Comparison of ENCODE assay signal across 28 mouse cellular contexts in the genomic region with DNA sequence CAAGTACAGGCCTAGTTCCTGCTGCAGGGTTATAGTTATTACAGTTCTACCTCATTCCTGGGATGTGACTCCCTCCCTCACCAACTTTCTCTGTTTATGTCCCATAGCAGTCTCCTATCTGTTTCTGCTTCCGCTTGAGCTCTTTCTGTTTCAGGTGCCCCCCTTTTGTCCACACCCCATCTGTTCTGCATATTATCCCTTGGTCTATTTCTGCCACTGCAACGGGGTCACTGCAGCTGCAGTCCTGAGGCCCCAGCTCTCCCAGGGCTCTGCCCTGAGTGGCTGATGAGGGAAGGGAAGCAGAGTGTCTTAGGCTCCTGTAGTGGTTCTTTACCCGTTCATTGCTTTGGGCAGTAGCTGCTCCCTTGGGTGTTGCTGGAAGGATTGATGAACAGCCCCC. TPM values are rescaled to one million over a fixed set of nuclear protein-coding genes. Genes with fewer than 3 reads are reported as not detected.
DNase-seq lines count a peak whose midpoint lies in the region; ATAC-seq and TF ChIP-seq lines count a peak whose summit lies in the region.
"Had no signal": no experiment of that assay in that cellular context is flagged by ENCODE, and none has a peak within 500 bp of the region (broad histone marks: within the 10 kb centered on the region; RNA-seq: fewer than 3 reads in every experiment).

No protein-coding gene starts in this region.

- no peak for DNase-seq in heart, adult 8-10 months (ENCODE audit: low spot score)
- DNase-seq in liver, postnatal 0 days: no peak
- no peak for DNase-seq in liver, embryonic 13.5 days
- DNase-seq in gastrocnemius, adult 18-20 months (ENCODE audit: low spot score): no peak
- no peak for DNase-seq in spleen, adult 12 weeks (ENCODE audit: low spot score)
- DNase-seq: adrenal gland, adult 2 months; cerebellum, adult 11-12 months; forebrain, postnatal 0 days; gastrocnemius, postnatal 25 days; heart, adult 18-20 months; kidney, adult 9 months; layer of hippocampus, postnatal 36 days; lung, adult 18-20 months; lung, postnatal 14 days had no signal

- no peak for ATAC-seq in heart, embryonic 13.5 days (ENCODE audit: extremely low read depth, insufficient number of reproducible peaks, low FRiP score, low TSS enrichment)
- ATAC-seq in liver, embryonic 12.5 days: no peak
- no peak for ATAC-seq in liver, postnatal 0 days
- no peak for ATAC-seq in liver, embryonic 13.5 days (ENCODE audit: low read depth)
- ATAC-seq: forebrain, postnatal 0 days; intestine, embryonic 16.5 days had no signal

- no peak for TF ChIP-seq EP300 in liver, postnatal 0 days (IDR thresholded peaks at IDR 0.05; ENCODE audit: low read depth)

- no peak overlapping the region for H3K4me3 ChIP-seq in heart, embryonic 13.5 days
- H3K4me3 ChIP-seq in liver, embryonic 12.5 days: no peak overlapping the region
- H3K4me3 ChIP-seq in liver, postnatal 0 days (ENCODE audit: low read depth, low read length): no peak overlapping the region
- no peak overlapping the region for H3K4me3 ChIP-seq in liver, embryonic 13.5 days (replicated peaks)
- H3K4me3 ChIP-seq: embryonic facial prominence, embryonic 10.5 days; hindbrain, embryonic 13.5 days had no signal

- WGBS in heart, embryonic 13.5 days: 44% methylated on average over 3 of the region's 3 CpGs
- 41% methylated on average over 3 of the region's 3 CpGs for WGBS in liver, embryonic 12.5 days (ENCODE audit: insufficient replicate concordance)
- WGBS in liver, postnatal 0 days (ENCODE audit: insufficient replicate concordance): 64% methylated on average over 3 of the region's 3 CpGs
- WGBS in liver, embryonic 13.5 days (ENCODE audit: insufficient replicate concordance): 43% methylated on average over 3 of the region's 3 CpGs

- no peaks in the 10 kb centered on the region for H3K9me3 ChIP-seq in heart, embryonic 13.5 days
- H3K9me3 ChIP-seq in liver, embryonic 12.5 days (replicated peaks): no peaks in the 10 kb centered on the region
- H3K9me3 ChIP-seq in liver, postnatal 0 days (ENCODE audit: low read length): no peaks in the 10 kb centered on the region
- no peaks in the 10 kb centered on the region for H3K9me3 ChIP-seq in liver, embryonic 13.5 days (replicated peaks)
- H3K9me3 ChIP-seq: embryonic facial prominence, embryonic 10.5 days; G1E; hindbrain, embryonic 13.5 days had no signal

- peaks cover 79% of the 10 kb centered on the region for H3K4me1 ChIP-seq in heart, embryonic 13.5 days
- peaks cover 99% of the 10 kb centered on the region for H3K4me1 ChIP-seq in liver, embryonic 12.5 days
- peaks cover 68% of the 10 kb centered on the region for H3K4me1 ChIP-seq in liver, postnatal 0 days (ENCODE audit: insufficient read depth)
- H3K4me1 ChIP-seq in liver, embryonic 13.5 days (replicated peaks): peaks cover 99% of the 10 kb centered on the region

- H3K9ac ChIP-seq in heart, embryonic 13.5 days: no peak overlapping the region
- H3K9ac ChIP-seq in liver, embryonic 12.5 days: peak overlapping the region; percentile 39
- H3K9ac ChIP-seq in liver, postnatal 0 days (replicated peaks): no peak overlapping the region
- H3K9ac ChIP-seq in liver, embryonic 13.5 days: peak overlapping the region; percentile 56
- H3K9ac ChIP-seq: forebrain, postnatal 0 days; hindbrain, embryonic 13.5 days had no signal

- H3K27me3 ChIP-seq in heart, embryonic 13.5 days (replicated peaks): no peaks in the 10 kb centered on the region
- H3K27me3 ChIP-seq in liver, embryonic 12.5 days (replicated peaks): no peaks in the 10 kb centered on the region
- no peaks in the 10 kb centered on the region for H3K27me3 ChIP-seq in liver, postnatal 0 days (ENCODE audit: insufficient read depth, low read length)
- H3K27me3 ChIP-seq in liver, embryonic 13.5 days: no peaks in the 10 kb centered on the region
- H3K27me3 ChIP-seq: hindbrain, embryonic 13.5 days had no signal

- no peak overlapping the region for H3K4me2 ChIP-seq in heart, embryonic 13.5 days
- H3K4me2 ChIP-seq in liver, embryonic 12.5 days: peak overlapping the region; percentile 0; the same call in 1 of the 2 replicates
- no peak overlapping the region for H3K4me2 ChIP-seq in liver, postnatal 0 days (ENCODE audit: low read depth, low read length)
- H3K4me2 ChIP-seq in liver, embryonic 13.5 days: no peak overlapping the region
- H3K4me2 ChIP-seq: hindbrain, embryonic 13.5 days; midbrain, embryonic 11.5 days had no signal

- no peak for TF ChIP-seq CTCF in liver, postnatal 0 days (IDR thresholded peaks at IDR 0.05; ENCODE audit: low read depth)

- 0 out of 2 replicates have a peak overlapping the region, but pooled peaks have one; percentile 20 for H3K27ac ChIP-seq in heart, embryonic 13.5 days (replicated peaks)
- peak overlapping the region; percentile 92 for H3K27ac ChIP-seq in liver, embryonic 12.5 days
- H3K27ac ChIP-seq in liver, postnatal 0 days (ENCODE audit: low read depth): no peak overlapping the region
- peak overlapping the region; percentile 92 for H3K27ac ChIP-seq in liver, embryonic 13.5 days
- H3K27ac ChIP-seq: embryonic facial prominence, embryonic 10.5 days; hindbrain, embryonic 13.5 days had no signal

- H3K36me3 ChIP-seq in heart, embryonic 13.5 days: no peaks in the 10 kb centered on the region
- H3K36me3 ChIP-seq in liver, embryonic 12.5 days: peaks cover 38% of the 10 kb centered on the region
- no peaks in the 10 kb centered on the region for H3K36me3 ChIP-seq in liver, postnatal 0 days (replicated peaks; ENCODE audit: insufficient read depth, low read length)
- peaks cover 22% of the 10 kb centered on the region for H3K36me3 ChIP-seq in liver, embryonic 13.5 days

RNA-seq across cellular contexts. Expression of a gene that starts 55.6 kb away (rescaled TPM):
- 15.3 and 15.9 TPM in 2 replicates for polyA plus RNA-seq in heart, embryonic 13.5 days (2015; fragmentation: Nextera tagmentation; extraction: Ambion mirVana)
- 1 to 10 TPM; 2.6 to 4.0 (median 2.9) TPM for total RNA-seq in heart, adult 8-10 months (2022)
- polyA plus RNA-seq in liver, embryonic 12.5 days (2016; fragmentation: Nextera tagmentation; extraction: Ambion mirVana): 53.4 and 53.5 TPM in 2 replicates
- polyA plus RNA-seq in liver, postnatal 0 days (2015; fragmentation: Nextera tagmentation; extraction: Ambion mirVana): 6.6 and 10.3 TPM in 2 replicates
- 37.9 and 45.0 TPM in 2 replicates for polyA plus RNA-seq in liver, embryonic 13.5 days (2015; fragmentation: Nextera tagmentation; extraction: Ambion mirVana)
- under 1 TPM in 1 of 2 experiments, not detected in 1; 0.05 TPM for total RNA-seq in gastrocnemius, adult 18-20 months (2021)

RNA-seq across cellular contexts. Expression of a gene that starts 58.6 kb away (rescaled TPM):
- not detected in 2 replicates for polyA plus RNA-seq in heart, embryonic 13.5 days (2015; fragmentation: Nextera tagmentation; extraction: Ambion mirVana)
- total RNA-seq in heart, adult 8-10 months (2022): not detected
- polyA plus RNA-seq in liver, embryonic 12.5 days (2016; fragmentation: Nextera tagmentation; extraction: Ambion mirVana): not detected in 2 replicates
- not detected in 2 replicates for polyA plus RNA-seq in liver, postnatal 0 days (2015; fragmentation: Nextera tagmentation; extraction: Ambion mirVana)
- not detected in 2 replicates for polyA plus RNA-seq in liver, embryonic 13.5 days (2015; fragmentation: Nextera tagmentation; extraction: Ambion mirVana)
- not detected for total RNA-seq in gastrocnemius, adult 18-20 months (2021)
- total RNA-seq: adrenal gland, adult 2 months; adrenal gland, postnatal 4 days; forebrain, postnatal 0 days; gastrocnemius, postnatal 25 days; heart, adult 18-20 months; megakaryocyte progenitor cell, adult 5-6 weeks; midbrain, postnatal 0 days; neutrophil, adult 5-6 weeks had no signal
- polyA plus RNA-seq: adrenal gland, adult 2 months; embryonic facial prominence, embryonic 10.5 days; G1E; heart, embryonic 16.5 days; intestine, embryonic 16.5 days; limb, embryonic 11.5 days; midbrain, embryonic 11.5 days; midbrain, postnatal 0 days; thymus, postnatal 0 days had no signal

Comparison
In these comparisons a context has a peak if more than half of its experiments do, and no peak if none do; other contexts are left out.
1. H3K9ac ChIP-seq: peak in liver, embryonic 12.5 days (single experiment) and liver, embryonic 13.5 days (single experiment); none in heart, embryonic 13.5 days (single experiment) and liver, postnatal 0 days (single experiment).